ENCODE assay signal across 8 mouse cellular contexts in the genomic region with DNA sequence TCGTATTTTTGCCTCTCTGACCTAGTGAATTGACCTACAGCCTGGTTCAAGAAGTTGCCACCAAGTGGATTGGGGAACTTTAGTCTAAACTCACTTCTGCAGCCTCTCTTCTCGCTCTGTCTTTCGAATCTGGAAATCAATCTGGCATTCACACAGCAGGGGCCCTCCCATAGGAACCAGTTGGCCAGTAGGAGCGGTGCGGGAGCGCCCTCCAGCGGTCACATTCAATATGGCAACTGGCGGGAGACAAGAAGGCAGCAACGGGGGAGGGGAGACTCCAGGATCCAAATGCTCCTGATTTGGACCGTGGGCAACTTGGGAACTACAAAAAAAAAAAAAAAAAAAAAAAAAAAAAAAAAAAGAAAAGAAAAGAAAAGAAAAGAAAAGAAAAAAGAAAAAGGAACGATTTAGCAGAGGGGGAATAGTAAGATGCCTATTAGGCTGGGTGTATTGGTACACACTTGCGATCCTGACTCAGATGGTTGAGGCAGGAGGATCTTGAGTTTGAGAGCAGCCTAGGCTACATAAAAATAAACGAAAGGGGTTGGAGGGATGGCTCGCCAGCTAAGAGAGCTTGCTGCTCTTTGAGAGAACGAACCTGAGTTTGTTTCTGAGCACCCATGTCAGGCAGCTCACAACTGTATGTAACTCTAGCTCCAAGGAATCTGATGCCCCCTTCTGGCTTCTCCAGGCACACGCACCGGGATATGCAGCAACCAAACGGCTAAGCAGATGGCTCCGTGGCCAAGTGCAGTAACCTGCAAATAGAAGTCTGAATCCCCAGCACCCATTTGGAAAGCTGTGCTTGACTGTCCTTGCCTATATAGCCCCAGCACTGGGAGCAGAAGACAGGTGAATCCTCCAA. TPM values are rescaled to one million over a fixed set of nuclear protein-coding genes. Genes with fewer than 3 reads are reported as not detected.
DNase-seq lines count a peak whose midpoint lies in the region; ATAC-seq and TF ChIP-seq lines count a peak whose summit lies in the region.

No protein-coding gene starts in this region.

- WGBS in hindbrain, postnatal 0 days, result 6% methylated on average over 19 of the region's 19 CpGs

- DNase-seq in Muller cell, postnatal 12 days (ENCODE audit: inconsistent ontology term), result peak; percentile 97
- peak; percentile 91 for DNase-seq in cerebellum, adult 9-11 months
- DNase-seq in gastrocnemius, adult 18-20 months (ENCODE audit: low spot score), result peak; percentile 96
- peak; percentile 97 for DNase-seq in hindbrain, postnatal 0 days (ENCODE audit: low spot score)
- DNase-seq in left cerebral cortex, adult 18-20 months (ENCODE audit: low spot score in 2 of 2), result peak; percentile 96 to 98
- DNase-seq in right cerebral cortex, postnatal 14 days, result peak; percentile 98
- DNase-seq in urinary bladder, postnatal 25 days (ENCODE audit: low spot score), result peak; percentile 95

- H3K4me1 ChIP-seq in hindbrain, postnatal 0 days (ENCODE audit: insufficient read depth, low read length), result peaks cover 28% of the 10 kb centered on the region
- peaks cover 78% of the 10 kb centered on the region for H3K4me1 ChIP-seq in megakaryocyte, embryonic 14.5 days

- ATAC-seq in hindbrain, postnatal 0 days, result no peak

- no peaks in the 10 kb centered on the region for H3K27me3 ChIP-seq in hindbrain, postnatal 0 days (ENCODE audit: insufficient read depth, low read length)
- peaks cover 53% of the 10 kb centered on the region for H3K27me3 ChIP-seq in megakaryocyte, embryonic 14.5 days (replicated peaks)

- H3K27ac ChIP-seq in hindbrain, postnatal 0 days, result no peak overlapping the region

- H3K9ac ChIP-seq in hindbrain, postnatal 0 days (replicated peaks; ENCODE audit: low read length), result no peak overlapping the region

- H3K4me3 ChIP-seq in hindbrain, postnatal 0 days (ENCODE audit: low read length), result no peak overlapping the region
- H3K4me3 ChIP-seq in megakaryocyte, embryonic 14.5 days (replicated peaks), result peak overlapping the region; percentile 80

- no peaks in the 10 kb centered on the region for H3K9me3 ChIP-seq in hindbrain, postnatal 0 days (ENCODE audit: low read length)
- H3K9me3 ChIP-seq in megakaryocyte, embryonic 14.5 days, result no peaks in the 10 kb centered on the region

- H3K36me3 ChIP-seq in hindbrain, postnatal 0 days (ENCODE audit: insufficient read depth, low read length), result no peaks in the 10 kb centered on the region
- H3K36me3 ChIP-seq in megakaryocyte, embryonic 14.5 days (replicated peaks; ENCODE audit: low read length), result no peaks in the 10 kb centered on the region

- H3K4me2 ChIP-seq in hindbrain, postnatal 0 days (ENCODE audit: low read depth, low read length), result 0 out of 2 replicates have a peak overlapping the region, but pooled peaks have one; percentile 17

- TF ChIP-seq CTCF in hindbrain, postnatal 0 days (IDR thresholded peaks at IDR 0.05; ENCODE audit: low read depth), result peak; percentile 93

RNA-seq across cellular contexts. Expression of a gene that starts 40.5 kb away (rescaled TPM):
- 100 to 1,000 TPM; 158 to 253 TPM for total RNA-seq in gastrocnemius, adult 18-20 months (2021)
- total RNA-seq in hindbrain, postnatal 0 days (2014; rRNA removed), result 2,410 and 2,568 TPM in 2 replicates
- polyA plus RNA-seq in hindbrain, postnatal 0 days (2015; fragmentation: Nextera tagmentation; extraction: Ambion mirVana), result 3,348 and 3,639 TPM in 2 replicates
- total RNA-seq in left cerebral cortex, adult 18-20 months (2021), result 1,000 to 10,000 TPM; 1,195 to 1,258 TPM
- 2,399 and 2,630 TPM in 2 replicates for polyA plus RNA-seq in megakaryocyte, embryonic 14.5 days (2012; ENCODE audit: insufficient read depth, low replicate concordance)

RNA-seq across cellular contexts. Expression of a gene that starts 53.5 kb away (rescaled TPM):
- under 1 TPM; 0.39 to 0.52 TPM for total RNA-seq in gastrocnemius, adult 18-20 months (2021)
- 3.0 and 9.0 TPM in 2 replicates for total RNA-seq in hindbrain, postnatal 0 days (2014; rRNA removed)
- polyA plus RNA-seq in hindbrain, postnatal 0 days (2015; fragmentation: Nextera tagmentation; extraction: Ambion mirVana), result 1.5 and 1.9 TPM in 2 replicates
- not detected for total RNA-seq in left cerebral cortex, adult 18-20 months (2021)
- polyA plus RNA-seq in megakaryocyte, embryonic 14.5 days (2012; ENCODE audit: insufficient read depth, low replicate concordance), result 1.7 and 3.0 TPM in 2 replicates
